Mouse (Mus musculus): ENCODE data around the gene Cfb.
"Not testable (repeated sequence)": the region's sequence is repeated elsewhere in the genome, so short reads cannot be mapped to it uniquely, and the experiment has no call there.

Cfb gene

GRCm38 (mm10) chr17:34862416-34863081, at the start of gene Cfb:
Gene Cfb, minus strand, starts transcription at chr17:34862518.
- no peak for DNase-seq (ENCODE audit: low spot score in 2 of 2)

GRCm38 (mm10) chr17:34911945-34912351, 49.6 kb upstream of the Cfb start:
- peak; percentile 85 to 90 for DNase-seq (ENCODE audit: low spot score in 2 of 2)

- DNase-seq (ENCODE audit: low spot score in 2 of 2), result no peak
Observed at GRCm38 (mm10) chr17:34910982-34911381, 48.7 kb upstream of the Cfb start.

- no peak for DNase-seq (ENCODE audit: low spot score in 2 of 2)
Observed at GRCm38 (mm10) chr17:34902895-34903294, 40.6 kb upstream of the Cfb start.

GRCm38 (mm10) chr17:34901948-34902347, 39.6 kb upstream of the Cfb start:
- DNase-seq (ENCODE audit: low spot score in 2 of 2), result not testable (repeated sequence)

GRCm38 (mm10) chr17:34900826-34901225, 38.5 kb upstream of the Cfb start:
- DNase-seq (ENCODE audit: low spot score in 2 of 2), result not testable (repeated sequence)

GRCm38 (mm10) chr17:34899890-34900243, 37.5 kb upstream of the Cfb start:
- DNase-seq (ENCODE audit: low spot score in 2 of 2), result no peak

- DNase-seq (ENCODE audit: low spot score in 2 of 2), result peak; percentile 51 to 55
Observed at GRCm38 (mm10) chr17:34899053-34899889, 37.0 kb upstream of the Cfb start.

- peak in 1 of 2 experiments; percentile 39 for DNase-seq (ENCODE audit: low spot score in 2 of 2)
Observed at GRCm38 (mm10) chr17:34898706-34899052, 36.4 kb upstream of the Cfb start.

- peak; percentile 75 to 81 for DNase-seq (ENCODE audit: low spot score in 2 of 2)
Observed at GRCm38 (mm10) chr17:34898160-34898586, 35.9 kb upstream of the Cfb start, which contains the start of the genes C2 and Ehmt2. Gene C2, minus strand, starts transcription at chr17:34898265. Gene Ehmt2, plus strand, starts transcription at chr17:34898469.

GRCm38 (mm10) chr17:34897373-34898159, 35.2 kb upstream of the Cfb start:
- peak in 1 of 2 experiments; percentile 40 for DNase-seq (ENCODE audit: low spot score in 2 of 2)

- DNase-seq (ENCODE audit: low spot score in 2 of 2), result no peak
Observed at GRCm38 (mm10) chr17:34896366-34896765, 34.0 kb upstream of the Cfb start.

- DNase-seq (ENCODE audit: low spot score in 2 of 2), result no peak
Observed at GRCm38 (mm10) chr17:34895724-34896123, 33.4 kb upstream of the Cfb start.

- peak; percentile 26 to 61 for DNase-seq (ENCODE audit: low spot score in 2 of 2)
Observed at GRCm38 (mm10) chr17:34894801-34895530, 32.6 kb upstream of the Cfb start.

GRCm38 (mm10) chr17:34894074-34894597, 31.8 kb upstream of the Cfb start:
- peak; percentile 76 to 92 for DNase-seq (ENCODE audit: low spot score in 2 of 2)

- no peak for DNase-seq (ENCODE audit: low spot score in 2 of 2)
Observed at GRCm38 (mm10) chr17:34893072-34893824, 30.9 kb upstream of the Cfb start.

GRCm38 (mm10) chr17:34891377-34891776, 29.1 kb upstream of the Cfb start:
- DNase-seq (ENCODE audit: low spot score in 2 of 2), result no peak

GRCm38 (mm10) chr17:34890074-34890743, 27.9 kb upstream of the Cfb start:
- DNase-seq (ENCODE audit: low spot score in 2 of 2), result no peak

- no peak for DNase-seq (ENCODE audit: low spot score in 2 of 2)
Observed at GRCm38 (mm10) chr17:34887942-34888341, 25.6 kb upstream of the Cfb start.

GRCm38 (mm10) chr17:34885615-34886014, 23.3 kb upstream of the Cfb start:
- DNase-seq (ENCODE audit: low spot score in 2 of 2), result no peak

Measured in spleen, postnatal 10 days (tissue).